Mouse (Mus musculus) limb, embryonic 10.5 days (tissue): ENCODE data around the gene Slc13a3. TPM values are rescaled to one million over a fixed set of nuclear protein-coding genes. Genes with fewer than 3 reads are reported as not detected.

ENCODE experiments used
- DNase-seq: peaks from one replicate; pipeline ENCODE4 v3.0.0-alpha.2; 2017; ENCODE audit warnings: low spot score
- H3K27ac ChIP-seq: fragments of 300-500 bp; sonication (generic); 2 replicates; pipeline ENCODE4 v1.5.1; 2016; ENCODE audit warnings: mild to moderate bottlenecking
- H3K27me3 ChIP-seq: fragments of 300-500 bp; sonication (generic); 2 replicates; pipeline ENCODE4 v1.6.1; 2016; ENCODE audit warnings: low read depth, mild to moderate bottlenecking; ENCODE audit not compliant: poor library complexity, severe bottlenecking
- H3K36me3 ChIP-seq: fragments of 300-500 bp; sonication (generic); 2 replicates; pipeline ENCODE4 v1.6.1; 2016; ENCODE audit warnings: mild to moderate bottlenecking, moderate library complexity
- H3K4me1 ChIP-seq: fragments of 300-500 bp; sonication (generic); 2 replicates; pipeline ENCODE4 v1.6.1; 2016
- H3K4me3 ChIP-seq: fragments of 300-500 bp; sonication (generic); 2 replicates; pipeline ENCODE4 v1.5.1; 2016; ENCODE audit warnings: mild to moderate bottlenecking, moderate library complexity
- H3K9me3 ChIP-seq: fragments of 300-500 bp; sonication (generic); replicated peaks from 2 replicates; pipeline ENCODE4 v1.6.1; 2016; ENCODE audit warnings: mild to moderate bottlenecking
- WGBS: fragments of 180-500 bp; shearing (Covaris S2); methylation state at CpG from one replicate; pipeline ENCODE4 v1.1.7; 2016; 5-methylcytosine and 5-hydroxymethylcytosine counted together
- polyA plus RNA-seq: library from polyadenylated mRNA; unstranded; fragments of >200 nt; fragmentation: Nextera tagmentation; extraction: Ambion mirVana; gene quantifications from 2 replicates; pipeline ENCODE4 v1.2.1, GENCODE M21; 2016

Gene Slc13a3
- polyA plus RNA-seq, 1 experiment from 2014 or later, result not detected

DNA sequence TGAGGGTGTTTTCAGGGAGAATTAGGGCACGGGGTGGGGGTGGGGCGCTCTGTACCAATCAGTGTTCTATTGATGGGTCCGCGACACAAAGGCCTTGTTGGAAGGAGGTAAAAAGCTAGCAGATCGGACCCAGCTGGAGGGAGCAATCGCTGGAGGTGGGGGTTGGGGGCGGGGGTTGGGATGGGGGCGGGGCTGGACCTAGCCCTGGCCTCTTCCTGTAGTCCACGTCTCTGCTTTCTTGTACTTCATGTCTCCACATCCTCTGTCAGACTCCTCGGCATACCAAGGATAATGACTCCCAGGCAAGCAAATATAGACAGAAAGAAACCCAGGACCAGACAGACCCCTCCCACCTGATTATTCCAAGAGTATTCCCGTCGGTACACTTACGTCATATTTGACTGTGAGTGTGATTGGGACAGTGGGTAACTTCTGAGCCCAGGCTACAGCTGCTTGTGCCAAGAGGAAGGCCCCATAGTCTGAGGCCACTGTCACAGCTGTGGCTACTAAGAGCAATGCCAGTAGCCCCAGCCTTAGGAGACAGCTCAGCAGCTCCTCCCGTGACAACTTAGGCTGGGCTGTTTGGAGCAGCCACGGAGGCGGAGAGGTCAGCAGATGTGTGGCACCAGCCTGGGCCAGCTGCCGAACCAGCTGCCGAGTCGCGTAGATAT is 76.1 kb downstream of the Slc13a3 start:
- Histone ChIP-seq H3K9me3 (no peaks in the 10 kb centered on the region), H3K27ac (peak overlapping the region; percentile 83), H3K4me3 (no peak overlapping the region), H3K27me3 (no peaks in the 10 kb centered on the region), H3K4me1 (peaks cover 36% of the 10 kb centered on the region), H3K36me3 (no peaks in the 10 kb centered on the region)
- 53% methylated on average over 20 of the region's 20 CpGs for WGBS
- no peak for DNase-seq

DNA sequence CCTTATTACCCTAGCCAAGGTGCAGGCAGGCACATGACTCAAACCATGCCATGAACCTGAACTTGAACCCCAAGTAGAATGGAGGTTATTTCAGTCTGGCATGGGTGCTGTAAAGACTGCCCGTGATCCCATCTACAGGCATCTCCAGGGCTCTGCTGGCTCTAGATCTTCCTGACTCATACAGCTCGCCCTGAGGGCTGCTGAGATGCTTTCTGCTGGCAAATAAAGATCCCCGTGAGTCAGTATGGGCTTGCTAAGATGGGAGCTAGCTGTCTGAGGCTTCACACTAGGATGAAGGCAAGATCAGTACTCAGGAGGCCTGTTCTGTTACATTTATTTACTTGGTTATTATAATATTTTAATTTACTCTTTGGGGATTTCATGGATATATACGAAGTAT is 80.9 kb downstream of the Slc13a3 start:
- no peak overlapping the region for H3K4me3 ChIP-seq
- H3K27ac ChIP-seq, result no peak overlapping the region
- 85% methylated on average over 4 of the region's 4 CpGs for WGBS
- peaks cover 17% of the 10 kb centered on the region for H3K4me1 ChIP-seq
- H3K27me3 ChIP-seq, result no peaks in the 10 kb centered on the region
- no peaks in the 10 kb centered on the region for H3K9me3 ChIP-seq
- DNase-seq, result no peak
- H3K36me3 ChIP-seq, result no peaks in the 10 kb centered on the region

DNA sequence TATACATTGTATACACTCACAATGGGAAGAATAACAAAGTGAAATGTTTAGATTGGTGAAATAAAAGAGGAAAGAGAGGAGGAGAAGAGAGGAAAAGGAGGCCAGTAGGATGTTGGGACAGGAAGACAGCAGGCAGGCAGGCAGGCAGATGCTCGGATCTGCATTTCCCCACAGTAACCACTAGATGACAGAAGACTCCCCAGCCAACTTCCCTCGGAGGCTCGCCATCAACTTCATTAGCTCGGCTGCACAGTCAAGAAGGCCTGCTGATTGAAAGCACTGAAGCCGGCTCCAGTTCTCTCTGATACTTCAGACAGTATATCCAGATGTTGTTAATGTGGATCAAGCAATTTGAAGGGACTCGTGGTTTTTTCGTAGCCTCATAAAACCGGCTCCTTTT is 81.5 kb downstream of the Slc13a3 start:
- 19% methylated on average over 8 of the region's 8 CpGs for WGBS
- Histone ChIP-seq H3K36me3 (peaks cover 4% of the 10 kb centered on the region), H3K27ac (no peak overlapping the region), H3K9me3 (no peaks in the 10 kb centered on the region), H3K27me3 (no peaks in the 10 kb centered on the region), H3K4me3 (no peak overlapping the region), H3K4me1 (peaks cover 17% of the 10 kb centered on the region)
- no peak for DNase-seq

DNA sequence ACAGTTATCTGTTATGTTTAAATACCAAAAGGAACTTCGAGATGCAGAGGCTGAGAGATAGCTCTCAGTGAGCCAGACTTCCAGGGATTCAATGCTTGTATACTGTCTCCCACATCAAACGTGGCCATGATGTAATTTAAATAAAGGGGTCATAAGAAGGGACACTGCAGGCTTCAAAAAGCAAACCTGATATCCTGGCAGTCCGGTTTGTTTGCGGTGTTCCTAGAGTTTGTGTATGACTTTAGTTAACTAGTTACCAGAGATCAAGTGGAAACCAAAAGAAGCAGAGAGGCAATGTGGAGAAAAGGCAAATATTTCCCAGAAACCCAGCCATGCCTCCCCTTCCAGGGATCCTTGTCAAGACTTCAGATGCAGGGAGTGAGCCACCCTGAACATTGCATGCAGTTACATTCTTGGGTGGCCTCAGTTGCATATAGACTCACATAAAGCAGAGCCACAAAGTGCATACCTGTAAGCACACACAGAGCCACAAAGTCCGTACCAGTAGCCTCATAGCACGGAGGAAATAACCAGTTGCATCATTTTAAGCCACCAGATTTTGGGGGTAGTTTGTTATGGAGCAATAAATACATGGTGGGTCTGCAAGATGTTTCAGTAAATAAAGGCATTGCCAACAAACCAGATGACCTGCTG is 83.6 kb downstream of the Slc13a3 start:
- DNase-seq, result no peak
- H3K36me3 ChIP-seq, result peaks cover 25% of the 10 kb centered on the region
- 86% methylated on average over 6 of the region's 6 CpGs for WGBS
- no peak overlapping the region for H3K4me3 ChIP-seq
- H3K27ac ChIP-seq, result no peak overlapping the region
- H3K27me3 ChIP-seq, result no peaks in the 10 kb centered on the region
- no peaks in the 10 kb centered on the region for H3K9me3 ChIP-seq
- H3K4me1 ChIP-seq, result peaks cover 11% of the 10 kb centered on the region

DNA sequence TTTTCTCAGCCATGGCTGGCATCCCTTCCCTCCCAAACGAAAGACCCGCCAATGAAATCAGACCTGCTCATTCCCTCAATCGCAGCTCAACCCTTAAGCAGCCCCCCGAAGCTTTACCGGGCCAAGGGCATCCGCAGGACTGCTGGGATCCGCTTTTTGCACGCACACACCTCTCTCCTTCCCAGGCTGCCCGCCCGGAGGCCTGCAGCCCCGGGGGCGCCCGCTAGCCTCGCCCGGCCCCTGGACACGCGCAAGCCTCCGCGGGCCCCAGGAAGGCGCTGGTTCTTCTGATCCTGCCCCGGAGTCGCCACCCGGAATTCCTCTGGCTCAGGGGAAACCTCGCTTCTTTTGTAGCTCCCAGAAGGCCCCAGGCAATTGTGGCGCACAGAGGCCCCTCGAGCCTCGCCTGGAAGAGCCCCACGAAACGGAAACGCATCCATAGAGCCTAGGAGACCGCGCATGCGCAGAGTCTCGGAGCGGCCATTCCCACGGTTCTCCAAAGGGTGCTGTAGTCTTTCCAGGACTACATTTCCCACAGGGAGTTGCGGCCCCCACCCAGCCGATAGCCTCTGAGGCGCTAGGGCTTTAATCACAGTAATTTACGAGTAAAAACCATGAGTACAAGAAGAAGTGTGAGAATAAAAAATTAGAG is 85.1 kb downstream of the Slc13a3 start, which contains the start of gene Zfp334:
Gene Zfp334 (minus strand): TSS at position 416 of the 652 bp plus-strand sequence.
- Histone ChIP-seq H3K27ac (peak within 1 kb of the TSS; percentile 98), H3K4me3 (peak within 1 kb of the TSS; percentile 95)
- WGBS, result under 1% methylated on average over 40 of the region's 40 CpGs

DNA sequence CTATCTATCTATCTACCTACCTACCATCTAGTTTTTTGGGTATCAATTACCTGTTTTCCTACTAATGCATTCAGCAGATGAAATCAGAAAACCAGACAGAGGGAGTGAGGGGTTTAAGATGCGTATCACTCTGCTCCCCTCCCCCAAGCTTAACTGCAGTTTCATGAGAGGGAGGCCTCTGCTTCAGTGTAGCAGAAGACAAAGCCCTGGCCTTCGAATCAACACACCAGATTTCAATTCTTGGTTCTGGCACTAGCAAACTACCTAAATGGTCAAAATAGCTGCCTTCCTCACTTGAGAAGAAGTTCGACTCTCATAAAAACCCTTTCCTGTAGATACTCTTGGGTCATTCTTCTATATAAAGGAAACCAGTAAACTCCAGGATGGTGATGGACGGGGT is 85.7 kb downstream of the Slc13a3 start:
- Histone ChIP-seq H3K9me3 (no peaks in the 10 kb centered on the region), H3K4me3 (peak overlapping the region; percentile 95), H3K36me3 (peaks cover 46% of the 10 kb centered on the region), H3K4me1 (peaks cover 11% of the 10 kb centered on the region), H3K27me3 (no peaks in the 10 kb centered on the region), H3K27ac (peak overlapping the region; percentile 98)
- 18% methylated on average over 4 of the region's 4 CpGs for WGBS
- DNase-seq, result no peak

More for the DNA sequence above, 85.1 kb downstream of the Slc13a3 start, which contains the start of gene Zfp334:
- Histone ChIP-seq H3K36me3 (peaks cover 40% of the 10 kb centered on the region), H3K9me3 (no peaks in the 10 kb centered on the region), H3K27me3 (no peaks in the 10 kb centered on the region), H3K4me1 (peaks cover 11% of the 10 kb centered on the region)
- DNase-seq, result peak; percentile 98

DNA sequence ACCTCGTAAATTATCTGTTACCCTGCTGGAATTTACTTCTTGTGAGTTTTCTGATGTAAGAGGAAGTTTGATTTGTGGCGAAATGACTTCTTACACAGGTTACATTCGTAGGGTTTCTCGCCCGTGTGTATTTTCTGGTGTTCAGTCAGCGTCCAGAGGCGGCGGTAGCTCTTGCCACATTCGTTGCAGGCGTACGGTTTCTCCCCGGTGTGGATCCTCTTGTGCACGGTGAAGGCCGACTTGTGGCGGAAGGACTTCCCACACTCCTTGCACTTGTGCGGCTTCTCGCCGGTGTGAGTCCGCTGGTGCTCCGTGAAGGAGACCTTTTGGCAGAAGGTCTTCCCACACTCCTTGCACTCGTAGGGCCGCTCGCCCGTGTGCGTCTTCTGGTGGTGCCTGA is 93.0 kb downstream of the Slc13a3 start:
- Histone ChIP-seq H3K27ac (no peak overlapping the region), H3K4me3 (no peak overlapping the region), H3K27me3 (no peaks in the 10 kb centered on the region), H3K9me3 (peaks cover 12% of the 10 kb centered on the region), H3K4me1 (no peaks in the 10 kb centered on the region), H3K36me3 (peaks cover 100% of the 10 kb centered on the region)
- no peak for DNase-seq
- WGBS, result 97% methylated on average over 25 of the region's 25 CpGs

DNA sequence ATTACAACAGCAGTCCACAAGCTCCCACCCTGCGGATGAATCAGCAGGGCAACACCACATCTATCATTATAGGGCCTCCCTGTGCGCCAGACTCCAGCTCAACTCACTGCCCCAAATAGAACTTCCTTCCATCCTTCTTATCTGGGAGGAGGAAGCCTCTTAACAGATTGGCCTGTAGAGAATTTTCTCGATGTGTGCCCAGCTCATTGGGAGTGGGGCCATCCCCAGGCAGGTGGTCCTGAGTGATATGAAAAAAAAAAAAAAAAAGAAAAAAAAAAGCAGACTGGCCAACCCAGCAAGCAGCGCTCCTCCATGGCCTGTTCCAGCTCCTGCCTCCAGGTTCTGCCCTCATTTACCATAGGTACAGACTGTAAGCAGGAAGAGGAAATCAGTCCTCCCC is 97.0 kb downstream of the Slc13a3 start:
- DNase-seq, result no peak
- H3K9me3 ChIP-seq, result peaks cover 10% of the 10 kb centered on the region
- no peak overlapping the region for H3K27ac ChIP-seq
- no peaks in the 10 kb centered on the region for H3K27me3 ChIP-seq
- no peak overlapping the region for H3K4me3 ChIP-seq
- peaks cover 69% of the 10 kb centered on the region for H3K36me3 ChIP-seq
- no peaks in the 10 kb centered on the region for H3K4me1 ChIP-seq
- 81% methylated on average over 4 of the region's 4 CpGs for WGBS

DNA sequence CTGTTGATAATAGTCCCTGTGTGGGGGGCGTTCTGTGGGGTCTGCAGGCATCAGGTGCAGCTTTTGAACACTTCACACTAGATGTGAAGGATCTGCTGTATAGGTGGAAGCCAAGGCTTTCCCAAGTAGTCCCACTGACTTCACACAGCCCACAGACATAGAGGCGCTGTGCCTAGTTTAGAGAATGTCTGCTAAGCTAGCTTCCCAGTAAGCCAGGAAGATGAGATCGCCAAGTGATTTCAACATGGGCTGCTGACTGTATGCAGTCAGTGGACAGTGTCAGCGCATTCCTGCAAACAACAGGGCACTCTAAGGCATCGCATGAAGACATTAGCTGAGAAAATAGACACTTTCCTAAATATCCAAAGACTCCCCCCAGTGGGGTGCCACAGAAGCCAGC is 97.6 kb downstream of the Slc13a3 start:
- Histone ChIP-seq H3K4me3 (no peak overlapping the region), H3K4me1 (no peaks in the 10 kb centered on the region), H3K27me3 (no peaks in the 10 kb centered on the region), H3K36me3 (peaks cover 64% of the 10 kb centered on the region), H3K9me3 (peaks cover 5% of the 10 kb centered on the region; the same call in 1 of the 2 replicates), H3K27ac (no peak overlapping the region)
- WGBS, result 88% methylated on average over 5 of the region's 5 CpGs
- no peak for DNase-seq

DNA sequence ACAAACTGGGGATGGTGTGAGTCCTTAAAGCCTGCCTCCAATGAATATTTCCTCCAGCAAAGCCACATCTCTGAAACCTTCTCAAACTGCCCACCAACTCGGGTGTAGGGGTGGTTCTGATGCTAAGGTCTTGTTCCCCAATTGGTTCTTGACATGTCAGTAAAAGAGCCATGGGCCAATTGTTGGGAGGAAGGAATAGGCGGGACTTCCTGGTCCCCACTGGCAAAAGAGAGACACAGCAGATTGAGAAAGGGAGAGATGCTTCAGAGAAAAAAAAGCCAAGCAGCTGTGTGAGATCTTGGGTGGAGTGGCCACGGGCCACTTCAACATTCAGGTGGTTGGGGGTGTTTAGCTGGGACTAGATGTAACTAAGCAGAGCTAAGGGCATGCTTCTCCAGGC is 102.0 kb downstream of the Slc13a3 start:
- Histone ChIP-seq H3K4me1 (peaks cover 21% of the 10 kb centered on the region), H3K27me3 (peaks cover 36% of the 10 kb centered on the region), H3K27ac (no peak overlapping the region), H3K36me3 (peaks cover 20% of the 10 kb centered on the region), H3K9me3 (no peaks in the 10 kb centered on the region), H3K4me3 (peak overlapping the region; percentile 7; the same call in 1 of the 2 replicates)
- DNase-seq, result no peak
- WGBS, result 35% methylated on average over 3 of the region's 3 CpGs

DNA sequence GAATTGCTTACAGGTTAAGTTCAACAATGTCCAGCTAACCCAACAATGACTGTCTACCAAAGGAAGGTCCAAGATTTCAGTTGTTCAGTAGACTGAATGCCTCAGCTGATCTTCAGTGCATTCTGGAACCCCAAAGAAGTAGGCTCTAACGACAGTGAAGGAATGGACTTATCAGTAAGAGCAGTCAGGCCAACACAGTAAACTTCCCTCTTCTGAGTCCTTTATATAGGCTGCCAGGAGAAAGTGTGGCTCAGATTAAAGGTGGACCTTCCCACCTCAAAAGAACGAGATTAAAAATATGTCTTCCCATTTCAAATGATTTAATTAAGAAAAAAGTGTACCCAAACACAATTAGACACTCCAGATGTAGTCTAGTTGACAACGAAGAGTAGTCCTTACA is 102.7 kb downstream of the Slc13a3 start:
- H3K4me1 ChIP-seq, result peaks cover 21% of the 10 kb centered on the region
- H3K36me3 ChIP-seq, result peaks cover 12% of the 10 kb centered on the region
- H3K4me3 ChIP-seq, result no peak overlapping the region
- H3K27ac ChIP-seq, result no peak overlapping the region
- H3K27me3 ChIP-seq, result peaks cover 43% of the 10 kb centered on the region
- DNase-seq, result no peak
- 81% methylated on average over 3 of the region's 3 CpGs for WGBS
- no peaks in the 10 kb centered on the region for H3K9me3 ChIP-seq

DNA sequence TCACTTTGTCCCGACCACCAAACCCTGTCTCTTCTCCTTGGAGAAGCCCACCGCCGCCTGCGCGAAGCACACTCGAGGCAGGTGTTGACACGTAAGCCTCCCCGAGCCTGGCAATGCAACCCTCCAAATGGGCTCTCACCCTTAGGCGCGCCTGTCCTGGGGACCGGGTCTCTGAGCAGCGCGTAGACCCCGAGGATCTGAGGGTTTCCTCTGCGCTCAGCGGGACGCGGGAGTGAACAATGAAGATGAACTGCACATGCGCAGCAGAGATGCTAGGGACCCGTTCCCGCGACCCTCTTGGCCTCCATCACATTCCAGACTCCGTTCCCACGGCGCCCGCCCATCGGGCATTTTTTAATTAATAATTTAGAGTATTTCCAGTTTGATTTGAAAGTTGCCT is 104.5 kb downstream of the Slc13a3 start, which contains the start of gene Zfp663:
Gene Zfp663 (minus strand): TSS at position 234 of the 400 bp plus-strand sequence.
- DNase-seq, result peak; percentile 55
- Histone ChIP-seq H3K27ac (0 out of 2 replicates have a peak within 1 kb of the TSS, but pooled peaks have one; percentile 54), H3K4me1 (peaks cover 23% of the 10 kb centered on the region), H3K9me3 (no peaks in the 10 kb centered on the region), H3K27me3 (peaks cover 55% of the 10 kb centered on the region), H3K36me3 (no peaks in the 10 kb centered on the region), H3K4me3 (peak within 1 kb of the TSS; percentile 52)
- WGBS, result 1% methylated on average over 27 of the region's 27 CpGs

DNA sequence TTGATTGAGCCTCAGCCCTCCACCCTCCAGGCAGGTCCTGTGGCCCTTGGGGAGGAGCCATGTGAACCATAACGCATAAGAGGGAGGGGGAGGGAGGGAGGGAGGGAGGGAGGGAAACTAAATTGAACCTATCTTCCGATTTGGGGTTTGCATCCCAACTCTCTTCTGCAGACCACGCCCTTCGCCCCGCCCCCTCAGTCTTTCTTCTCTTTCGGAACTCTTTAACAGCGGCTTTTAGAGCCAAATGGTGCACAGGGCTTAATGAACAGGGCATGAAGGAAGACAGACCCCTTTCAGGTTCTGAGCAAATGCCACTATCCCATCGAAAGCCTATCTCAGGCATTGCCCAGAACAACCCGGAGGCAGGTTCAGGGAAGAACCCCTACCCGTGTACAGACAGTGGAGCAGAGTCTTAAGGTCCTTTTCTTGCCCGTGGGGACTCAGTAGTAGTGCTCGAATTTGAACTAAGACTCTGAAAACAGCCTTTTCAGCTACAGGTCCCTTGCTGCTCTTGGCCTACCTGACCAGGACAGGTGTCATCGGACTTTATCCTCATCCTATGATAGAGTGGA is 105.1 kb downstream of the Slc13a3 start:
- WGBS, result 3% methylated on average over 13 of the region's 13 CpGs
- Histone ChIP-seq H3K27me3 (peaks cover 61% of the 10 kb centered on the region), H3K9me3 (no peaks in the 10 kb centered on the region), H3K4me3 (peak overlapping the region; percentile 52), H3K27ac (no peak overlapping the region), H3K4me1 (peaks cover 23% of the 10 kb centered on the region), H3K36me3 (no peaks in the 10 kb centered on the region)
- no peak for DNase-seq
